ENCODE assay signal across 17 mouse cellular contexts in the genomic region with DNA sequence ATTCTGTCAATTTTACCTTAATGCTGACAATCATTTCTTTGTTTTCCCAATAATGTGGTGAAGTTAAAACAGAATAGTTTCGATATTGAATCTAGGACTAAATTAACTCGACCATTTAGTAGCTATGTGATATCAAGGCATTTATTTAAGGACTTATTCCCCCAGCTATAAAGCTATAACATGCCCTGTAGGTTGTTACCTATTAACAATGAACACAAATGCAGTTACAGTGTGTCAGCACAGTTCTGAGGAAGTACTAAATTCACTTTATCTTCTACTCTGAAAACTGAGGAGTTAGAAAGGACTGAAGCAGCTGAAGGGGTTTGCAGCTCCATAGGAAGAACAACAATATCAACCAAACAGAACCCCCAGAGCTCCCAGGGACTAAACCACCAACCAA.
DNase-seq lines count a peak whose midpoint lies in the region; ATAC-seq lines count a peak whose summit lies in the region.
"Had no signal": no experiment of that assay in that cellular context is flagged by ENCODE, and none has a peak within 500 bp of the region (broad histone marks: within the 10 kb centered on the region; RNA-seq: fewer than 3 reads in every experiment).

No protein-coding gene starts in this region.

- H3K4me3 ChIP-seq in heart, embryonic 10.5 days = no peak overlapping the region
- no peak overlapping the region for H3K4me3 ChIP-seq in kidney, embryonic 14.5 days (ENCODE audit: low read length)
- no peak overlapping the region for H3K4me3 ChIP-seq in embryonic facial prominence, embryonic 10.5 days
- no peak overlapping the region for H3K4me3 ChIP-seq in limb, embryonic 13.5 days
- H3K4me3 ChIP-seq: liver, embryonic 13.5 days; lung, embryonic 15.5 days; midbrain, embryonic 12.5 days had no signal

- no peaks in the 10 kb centered on the region for H3K36me3 ChIP-seq in heart, embryonic 10.5 days
- no peaks in the 10 kb centered on the region for H3K36me3 ChIP-seq in kidney, embryonic 14.5 days (ENCODE audit: control insufficient read depth, insufficient read depth, low read length)
- no peaks in the 10 kb centered on the region for H3K36me3 ChIP-seq in embryonic facial prominence, embryonic 10.5 days (replicated peaks)
- no peaks in the 10 kb centered on the region for H3K36me3 ChIP-seq in limb, embryonic 13.5 days
- H3K36me3 ChIP-seq: liver, embryonic 13.5 days; lung, embryonic 15.5 days; midbrain, embryonic 12.5 days had no signal

- peak overlapping the region; percentile 29; the same call in 1 of the 2 replicates for H3K27ac ChIP-seq in heart, embryonic 10.5 days
- H3K27ac ChIP-seq in kidney, embryonic 14.5 days (ENCODE audit: low read depth, low read length) = peak overlapping the region; percentile 37; the same call in 1 of the 2 replicates
- H3K27ac ChIP-seq in embryonic facial prominence, embryonic 10.5 days (replicated peaks) = peak overlapping the region; percentile 48; the same call in 1 of the 2 replicates
- H3K27ac ChIP-seq in limb, embryonic 13.5 days = peak overlapping the region; percentile 65
- H3K27ac ChIP-seq: liver, embryonic 13.5 days; lung, embryonic 15.5 days; macrophage; midbrain, embryonic 12.5 days had no signal

- H3K9ac ChIP-seq in kidney, embryonic 14.5 days (ENCODE audit: low read depth, low read length) = no peak overlapping the region
- no peak overlapping the region for H3K9ac ChIP-seq in limb, embryonic 13.5 days
- H3K9ac ChIP-seq: liver, embryonic 13.5 days; lung, embryonic 15.5 days; midbrain, embryonic 12.5 days had no signal

- no peak overlapping the region for H3K4me2 ChIP-seq in kidney, embryonic 14.5 days (replicated peaks; ENCODE audit: low read depth, low read length)
- no peak overlapping the region for H3K4me2 ChIP-seq in limb, embryonic 13.5 days (replicated peaks)
- H3K4me2 ChIP-seq: liver, embryonic 13.5 days; lung, embryonic 15.5 days; midbrain, embryonic 12.5 days had no signal

- H3K9me3 ChIP-seq in heart, embryonic 10.5 days = no peaks in the 10 kb centered on the region
- H3K9me3 ChIP-seq in kidney, embryonic 14.5 days (ENCODE audit: control insufficient read depth, low read length) = no peaks in the 10 kb centered on the region
- no peaks in the 10 kb centered on the region for H3K9me3 ChIP-seq in embryonic facial prominence, embryonic 10.5 days
- no peaks in the 10 kb centered on the region for H3K9me3 ChIP-seq in limb, embryonic 13.5 days
- H3K9me3 ChIP-seq: liver, embryonic 13.5 days; lung, embryonic 15.5 days; midbrain, embryonic 12.5 days had no signal

- no peak for ATAC-seq in kidney, embryonic 14.5 days (ENCODE audit: low FRiP score, low TSS enrichment)
- ATAC-seq in limb, embryonic 13.5 days (ENCODE audit: low FRiP score, low read depth) = no peak
- no peak for ATAC-seq in cerebellum, adult (ENCODE audit: insufficient number of reproducible peaks, low FRiP score, low TSS enrichment)

- 58% methylated on average over 2 of the region's 2 CpGs for WGBS in heart, embryonic 10.5 days
- 41% methylated on average over 2 of the region's 2 CpGs for WGBS in kidney, embryonic 14.5 days
- 55% methylated on average over 2 of the region's 2 CpGs for WGBS in embryonic facial prominence, embryonic 10.5 days
- 12% methylated on average over 2 of the region's 2 CpGs for WGBS in limb, embryonic 13.5 days

- no peaks in the 10 kb centered on the region for H3K27me3 ChIP-seq in heart, embryonic 10.5 days (ENCODE audit: insufficient read depth, poor library complexity, severe bottlenecking)
- H3K27me3 ChIP-seq in kidney, embryonic 14.5 days (ENCODE audit: control insufficient read depth, insufficient read depth, low read length) = no peaks in the 10 kb centered on the region
- peaks cover 8% of the 10 kb centered on the region; the same call in 1 of the 2 replicates for H3K27me3 ChIP-seq in embryonic facial prominence, embryonic 10.5 days (replicated peaks; ENCODE audit: low read depth, poor library complexity, severe bottlenecking)
- H3K27me3 ChIP-seq in limb, embryonic 13.5 days = no peaks in the 10 kb centered on the region
- H3K27me3 ChIP-seq: CH12.LX; liver, embryonic 13.5 days; lung, embryonic 15.5 days; midbrain, embryonic 12.5 days had no signal

- H3K4me1 ChIP-seq in heart, embryonic 10.5 days = peaks cover 7% of the 10 kb centered on the region; the same call in 1 of the 2 replicates
- H3K4me1 ChIP-seq in kidney, embryonic 14.5 days (ENCODE audit: control insufficient read depth, insufficient read depth, low read length) = 0 out of 2 replicates have a peak, but pooled peaks cover 4% of the 10 kb centered on the region
- peaks cover 13% of the 10 kb centered on the region for H3K4me1 ChIP-seq in embryonic facial prominence, embryonic 10.5 days
- H3K4me1 ChIP-seq in limb, embryonic 13.5 days = peaks cover 14% of the 10 kb centered on the region
- H3K4me1 ChIP-seq: liver, embryonic 13.5 days; midbrain, embryonic 12.5 days had no signal

- DNase-seq in heart, embryonic 10.5 days (ENCODE audit: low spot score) = no peak
- DNase-seq in heart, adult 9 months (ENCODE audit: low spot score in 2 of 2) = no peak
- DNase-seq in kidney, adult 8-10 months = no peak
- no peak for DNase-seq in embryonic facial prominence, embryonic 10.5 days (ENCODE audit: low spot score)
- DNase-seq in B cell, adult 2 months = no peak
- DNase-seq: cerebellum, adult 18-20 months; liver, embryonic 13.5 days; retina, postnatal 1 day; right cerebral cortex, postnatal 4 days; thymus, postnatal 14 days had no signal
